Comparison of ENCODE assay signal across 10 mouse cellular contexts in the genomic region with DNA sequence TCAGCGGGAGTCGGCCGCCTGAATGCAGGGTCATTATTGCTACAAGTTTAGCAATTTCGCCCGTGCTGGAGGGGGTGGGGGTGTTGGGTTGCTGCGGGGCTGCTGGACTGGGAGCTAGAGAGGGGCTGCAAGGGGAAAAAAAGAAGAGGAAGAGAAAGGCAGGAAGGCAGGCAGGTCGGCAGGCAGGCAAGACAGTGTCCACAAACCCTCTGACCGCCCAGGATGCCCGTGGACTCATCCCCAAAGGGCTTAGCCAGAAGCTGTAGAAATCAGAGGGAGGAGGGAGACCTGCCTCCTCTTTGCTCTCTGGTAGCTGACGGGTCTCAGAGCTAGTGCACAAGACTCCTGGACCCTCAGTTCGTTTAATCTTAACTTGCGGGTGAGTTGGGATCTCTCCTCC. TPM values are rescaled to one million over a fixed set of nuclear protein-coding genes. Genes with fewer than 3 reads are reported as not detected.
DNase-seq lines count a peak whose midpoint lies in the region; ATAC-seq and TF ChIP-seq lines count a peak whose summit lies in the region.
"Had no signal": no experiment of that assay in that cellular context is flagged by ENCODE, and none has a peak within 500 bp of the region (broad histone marks: within the 10 kb centered on the region; RNA-seq: fewer than 3 reads in every experiment).

No protein-coding gene starts in this region.

- no peak for DNase-seq in lung, embryonic 14.5 days
- DNase-seq in lung, postnatal 36 days, result no peak
- DNase-seq in forebrain, embryonic 14.5 days (ENCODE audit: low spot score), result no peak
- DNase-seq in cerebellum, adult 2 months, result no peak
- DNase-seq in right cerebral cortex, postnatal 4 days, result no peak
- no peak for DNase-seq in urinary bladder, postnatal 10 days (ENCODE audit: low spot score)

- peaks cover 100% of the 10 kb centered on the region for H3K27me3 ChIP-seq in lung, embryonic 14.5 days (ENCODE audit: insufficient read depth, low read length)
- H3K27me3 ChIP-seq in forebrain, embryonic 14.5 days (replicated peaks; ENCODE audit: control insufficient read depth, insufficient read depth, low read length), result peaks cover 60% of the 10 kb centered on the region
- peaks cover 99% of the 10 kb centered on the region for H3K27me3 ChIP-seq in limb, embryonic 12.5 days
- peaks cover 95% of the 10 kb centered on the region for H3K27me3 ChIP-seq in stomach, embryonic 15.5 days (replicated peaks)
- peaks cover 38% of the 10 kb centered on the region for H3K27me3 ChIP-seq in cerebellum, adult 2 months (ENCODE audit: control insufficient read depth, insufficient read depth, low read length)

- no peaks in the 10 kb centered on the region for H3K36me3 ChIP-seq in lung, embryonic 14.5 days (ENCODE audit: insufficient read depth)
- no peaks in the 10 kb centered on the region for H3K36me3 ChIP-seq in forebrain, embryonic 14.5 days (ENCODE audit: control insufficient read depth, insufficient read depth, low read length)
- no peaks in the 10 kb centered on the region for H3K36me3 ChIP-seq in limb, embryonic 12.5 days
- no peaks in the 10 kb centered on the region for H3K36me3 ChIP-seq in stomach, embryonic 15.5 days

- H3K9me3 ChIP-seq in lung, embryonic 14.5 days (ENCODE audit: low read depth, low read length), result no peaks in the 10 kb centered on the region
- H3K9me3 ChIP-seq in forebrain, embryonic 14.5 days (replicated peaks; ENCODE audit: control insufficient read depth, low read length), result no peaks in the 10 kb centered on the region
- H3K9me3 ChIP-seq in limb, embryonic 12.5 days, result no peaks in the 10 kb centered on the region
- no peaks in the 10 kb centered on the region for H3K9me3 ChIP-seq in stomach, embryonic 15.5 days

- H3K4me2 ChIP-seq in lung, embryonic 14.5 days, result peak overlapping the region; percentile 49
- peak overlapping the region; percentile 66 for H3K4me2 ChIP-seq in forebrain, embryonic 14.5 days (ENCODE audit: low read length)
- peak overlapping the region; percentile 53 for H3K4me2 ChIP-seq in limb, embryonic 12.5 days
- peak overlapping the region; percentile 52 for H3K4me2 ChIP-seq in stomach, embryonic 15.5 days

- no peak for ATAC-seq in lung, embryonic 14.5 days (ENCODE audit: insufficient read depth)
- ATAC-seq in forebrain, embryonic 14.5 days, result peak; percentile 6; the same call in 1 of the 2 replicates
- ATAC-seq in limb, embryonic 12.5 days (ENCODE audit: insufficient number of reproducible peaks, insufficient read depth, low FRiP score, low TSS enrichment, low read depth), result no peak
- ATAC-seq in stomach, embryonic 15.5 days (ENCODE audit: insufficient read depth, low FRiP score, low read depth), result no peak

- H3K4me3 ChIP-seq in lung, embryonic 14.5 days (ENCODE audit: low read depth, low read length), result peak overlapping the region; percentile 26; the same call in 1 of the 2 replicates
- peak overlapping the region; percentile 44 for H3K4me3 ChIP-seq in forebrain, embryonic 14.5 days (ENCODE audit: low read depth, low read length)
- H3K4me3 ChIP-seq in limb, embryonic 12.5 days (replicated peaks), result peak overlapping the region; percentile 32
- peak overlapping the region; percentile 41 for H3K4me3 ChIP-seq in stomach, embryonic 15.5 days (replicated peaks)
- H3K4me3 ChIP-seq in cerebellum, adult 2 months (replicated peaks; ENCODE audit: insufficient read depth, low read depth, low read length), result no peak overlapping the region

- no peak for TF ChIP-seq CTCF in lung, embryonic 14.5 days (IDR thresholded peaks at IDR 0.05; ENCODE audit: low read depth)
- TF ChIP-seq CTCF in cerebellum, adult 2 months (IDR thresholded peaks at IDR 0.05; ENCODE audit: borderline replicate concordance, insufficient read depth, low read depth, low read length), result no peak

- no peaks in the 10 kb centered on the region for H3K4me1 ChIP-seq in lung, embryonic 14.5 days (ENCODE audit: insufficient read depth)
- H3K4me1 ChIP-seq in forebrain, embryonic 14.5 days (ENCODE audit: control insufficient read depth, insufficient read depth, low read length), result peaks cover 12% of the 10 kb centered on the region
- peaks cover 38% of the 10 kb centered on the region for H3K4me1 ChIP-seq in limb, embryonic 12.5 days (replicated peaks)
- peaks cover 24% of the 10 kb centered on the region for H3K4me1 ChIP-seq in stomach, embryonic 15.5 days
- H3K4me1 ChIP-seq in cerebellum, adult 2 months (ENCODE audit: control insufficient read depth, insufficient read depth, low read length), result no peaks in the 10 kb centered on the region

- H3K9ac ChIP-seq in lung, embryonic 14.5 days, result no peak overlapping the region
- H3K9ac ChIP-seq in forebrain, embryonic 14.5 days (ENCODE audit: low read length), result peak overlapping the region; percentile 69
- H3K9ac ChIP-seq in limb, embryonic 12.5 days (replicated peaks), result peak overlapping the region; percentile 23; the same call in 1 of the 2 replicates
- H3K9ac ChIP-seq in stomach, embryonic 15.5 days, result no peak overlapping the region
- H3K9ac ChIP-seq: liver, embryonic 14.5 days had no signal

- TF ChIP-seq POLR2A in cerebellum, adult 2 months (IDR thresholded peaks at IDR 0.05; ENCODE audit: borderline replicate concordance, insufficient read depth, low read length), result no peak

- H3K27ac ChIP-seq in lung, embryonic 14.5 days (ENCODE audit: low read depth), result no peak overlapping the region
- peak overlapping the region; percentile 77 for H3K27ac ChIP-seq in forebrain, embryonic 14.5 days (ENCODE audit: low read depth, low read length)
- no peak overlapping the region for H3K27ac ChIP-seq in limb, embryonic 12.5 days
- H3K27ac ChIP-seq in stomach, embryonic 15.5 days, result no peak overlapping the region
- H3K27ac ChIP-seq in cerebellum, adult 2 months (ENCODE audit: insufficient read depth, low read length), result no peak overlapping the region
- H3K27ac ChIP-seq: kidney, postnatal 0 days; liver, embryonic 14.5 days had no signal

- 1% methylated on average over 12 of the region's 12 CpGs for whole genome bisulfite sequencing in lung, embryonic 14.5 days
- WGBS in forebrain, embryonic 14.5 days, result 2% methylated on average over 12 of the region's 12 CpGs
- WGBS in limb, embryonic 12.5 days, result 1% methylated on average over 12 of the region's 12 CpGs
- WGBS in stomach, embryonic 15.5 days, result under 1% methylated on average over 12 of the region's 12 CpGs
- WGBS in cerebellum, adult 2 months, result 2% methylated on average over 12 of the region's 12 CpGs

RNA-seq across cellular contexts. Expression of a gene that starts 4.8 kb away (rescaled TPM):
- not detected in 2 replicates for polyA plus RNA-seq in lung, embryonic 14.5 days (2014; fragmentation: Nextera tagmentation; extraction: Ambion mirVana)
- 4.1 and 4.6 TPM in 2 replicates for polyA plus RNA-seq in forebrain, embryonic 14.5 days (2014; fragmentation: Nextera tagmentation; extraction: Ambion mirVana)
- not detected in 2 replicates for polyA plus RNA-seq in limb, embryonic 12.5 days (2016; fragmentation: Nextera tagmentation; extraction: Ambion mirVana)
- 26.3 and 31.4 TPM in 2 replicates for polyA plus RNA-seq in stomach, embryonic 15.5 days (2015; fragmentation: Nextera tagmentation; extraction: Ambion mirVana)
- not detected in 2 replicates for polyA plus RNA-seq in cerebellum, adult 2 months (2012; rRNA removed)
- polyA plus RNA-seq: kidney, postnatal 0 days had no signal

RNA-seq across cellular contexts. Expression of a gene that starts 57.8 kb away (rescaled TPM):
- polyA plus RNA-seq in lung, embryonic 14.5 days (2014; fragmentation: Nextera tagmentation; extraction: Ambion mirVana), result 12.1 and 13.0 TPM in 2 replicates
- 12.0 and 12.3 TPM in 2 replicates for polyA plus RNA-seq in forebrain, embryonic 14.5 days (2014; fragmentation: Nextera tagmentation; extraction: Ambion mirVana)
- 16.8 and 20.4 TPM in 2 replicates for polyA plus RNA-seq in limb, embryonic 12.5 days (2016; fragmentation: Nextera tagmentation; extraction: Ambion mirVana)
- polyA plus RNA-seq in stomach, embryonic 15.5 days (2015; fragmentation: Nextera tagmentation; extraction: Ambion mirVana), result 15.8 and 15.9 TPM in 2 replicates
- 109 and 110 TPM in 2 replicates for polyA plus RNA-seq in cerebellum, adult 2 months (2012; rRNA removed)

Comparison
In these comparisons a context has a peak if more than half of its experiments do, and no peak if none do; other contexts are left out.
1. H3K9ac ChIP-seq: peak in forebrain, embryonic 14.5 days (single experiment) and limb, embryonic 12.5 days (single experiment); none in lung, embryonic 14.5 days (single experiment) and stomach, embryonic 15.5 days (single experiment).
2. Peak in every context shown above with its lines, with median percentiles within 50 percentile points of each other: H3K4me2 ChIP-seq.